Mouse (Mus musculus): ENCODE measurements around the gene Mobp. TPM values are rescaled to one million over a fixed set of nuclear protein-coding genes. Genes with fewer than 3 reads are reported as not detected.

The Mobp gene
- polyA plus RNA-seq, 1 experiment from 2014 or later: 1.7 TPM

GRCm38 (mm10) chr9:120163862-120164261 is 14.4 kb downstream of the Mobp start:
- WGBS: 89% methylated on average over 16 of the region's 16 CpGs
- Histone ChIP-seq H3K27ac (ENCODE audit: low read length) (no peak overlapping the region), H3K9me3 (replicated peaks; ENCODE audit: control insufficient read depth, low read length) (no peaks in the 10 kb centered on the region), H3K4me2 (ENCODE audit: low read depth, low read length) (no peak overlapping the region), H3K4me1 (ENCODE audit: control insufficient read depth, insufficient read depth, low read length) (no peaks in the 10 kb centered on the region), H3K4me3 (replicated peaks; ENCODE audit: low read length) (no peak overlapping the region), H3K9ac (ENCODE audit: low read length) (no peak overlapping the region), H3K27me3 (ENCODE audit: control insufficient read depth, insufficient read depth, low read length) (no peaks in the 10 kb centered on the region), H3K36me3 (ENCODE audit: control insufficient read depth, insufficient read depth, low read length) (no peaks in the 10 kb centered on the region)
- ATAC-seq (ENCODE audit: insufficient read depth, low FRiP score): no peak

- Histone ChIP-seq H3K27ac (ENCODE audit: low read length) (no peak overlapping the region), H3K4me3 (replicated peaks; ENCODE audit: low read length) (no peak overlapping the region), H3K36me3 (ENCODE audit: control insufficient read depth, insufficient read depth, low read length) (no peaks in the 10 kb centered on the region), H3K27me3 (ENCODE audit: control insufficient read depth, insufficient read depth, low read length) (no peaks in the 10 kb centered on the region), H3K4me1 (ENCODE audit: control insufficient read depth, insufficient read depth, low read length) (no peaks in the 10 kb centered on the region), H3K9ac (ENCODE audit: low read length) (no peak overlapping the region), H3K9me3 (replicated peaks; ENCODE audit: control insufficient read depth, low read length) (no peaks in the 10 kb centered on the region; the same call in 1 of the 2 replicates), H3K4me2 (ENCODE audit: low read depth, low read length) (no peak overlapping the region)
- no peak for ATAC-seq (ENCODE audit: insufficient read depth, low FRiP score)
- 63% methylated on average over 11 of the region's 11 CpGs for WGBS
These were observed 18.3 kb downstream of the Mobp start for GRCm38 (mm10) chr9:120167826-120168225.

GRCm38 (mm10) chr9:120171295-120171694 is 21.8 kb downstream of the Mobp start:
- H3K4me2 ChIP-seq (ENCODE audit: low read depth, low read length): no peak overlapping the region
- H3K4me3 ChIP-seq (replicated peaks; ENCODE audit: low read length): no peak overlapping the region
- H3K9ac ChIP-seq (ENCODE audit: low read length): no peak overlapping the region
- H3K9me3 ChIP-seq (replicated peaks; ENCODE audit: control insufficient read depth, low read length): no peaks in the 10 kb centered on the region; the same call in 1 of the 2 replicates
- no peaks in the 10 kb centered on the region for H3K4me1 ChIP-seq (ENCODE audit: control insufficient read depth, insufficient read depth, low read length)
- WGBS: 36% methylated on average over 5 of the region's 5 CpGs
- H3K36me3 ChIP-seq (ENCODE audit: control insufficient read depth, insufficient read depth, low read length): no peaks in the 10 kb centered on the region
- no peak overlapping the region for H3K27ac ChIP-seq (ENCODE audit: low read length)
- no peaks in the 10 kb centered on the region for H3K27me3 ChIP-seq (ENCODE audit: control insufficient read depth, insufficient read depth, low read length)
- ATAC-seq (ENCODE audit: insufficient read depth, low FRiP score): no peak

GRCm38 (mm10) chr9:120174436-120175137 is 25.1 kb downstream of the Mobp start:
- Histone ChIP-seq H3K9me3 (replicated peaks; ENCODE audit: control insufficient read depth, low read length) (no peaks in the 10 kb centered on the region; the same call in 1 of the 2 replicates), H3K27ac (ENCODE audit: low read length) (no peak overlapping the region), H3K4me3 (replicated peaks; ENCODE audit: low read length) (no peak overlapping the region), H3K9ac (ENCODE audit: low read length) (no peak overlapping the region), H3K4me2 (ENCODE audit: low read depth, low read length) (no peak overlapping the region), H3K27me3 (ENCODE audit: control insufficient read depth, insufficient read depth, low read length) (no peaks in the 10 kb centered on the region), H3K36me3 (ENCODE audit: control insufficient read depth, insufficient read depth, low read length) (no peaks in the 10 kb centered on the region), H3K4me1 (ENCODE audit: control insufficient read depth, insufficient read depth, low read length) (no peaks in the 10 kb centered on the region)
- 91% methylated on average over 18 of the region's 18 CpGs for WGBS
- no peak for ATAC-seq (ENCODE audit: insufficient read depth, low FRiP score)

GRCm38 (mm10) chr9:120178813-120179212 is 29.3 kb downstream of the Mobp start:
- no peak for ATAC-seq (ENCODE audit: insufficient read depth, low FRiP score)
- WGBS: 77% methylated on average over 10 of the region's 10 CpGs
- no peak overlapping the region for H3K4me3 ChIP-seq (replicated peaks; ENCODE audit: low read length)

GRCm38 (mm10) chr9:120184499-120184898 is 35.0 kb downstream of the Mobp start:
- H3K4me3 ChIP-seq (replicated peaks; ENCODE audit: low read length): no peak overlapping the region
- ATAC-seq (ENCODE audit: insufficient read depth, low FRiP score): no peak
- no peaks in the 10 kb centered on the region for H3K27me3 ChIP-seq (ENCODE audit: control insufficient read depth, insufficient read depth, low read length)
- WGBS: 26% methylated on average over 13 of the region's 13 CpGs
- no peak overlapping the region for H3K9ac ChIP-seq (ENCODE audit: low read length)
- 0 out of 2 replicates have a peak overlapping the region, but pooled peaks have one; percentile 9 for H3K4me2 ChIP-seq (ENCODE audit: low read depth, low read length)
- no peaks in the 10 kb centered on the region for H3K4me1 ChIP-seq (ENCODE audit: control insufficient read depth, insufficient read depth, low read length)
- no peaks in the 10 kb centered on the region for H3K9me3 ChIP-seq (replicated peaks; ENCODE audit: control insufficient read depth, low read length)
- no peaks in the 10 kb centered on the region for H3K36me3 ChIP-seq (ENCODE audit: control insufficient read depth, insufficient read depth, low read length)
- no peak overlapping the region for H3K27ac ChIP-seq (ENCODE audit: low read length)

More at GRCm38 (mm10) chr9:120178813-120179212, 29.3 kb downstream of the Mobp start:
- no peak overlapping the region for H3K4me2 ChIP-seq (ENCODE audit: low read depth, low read length)
- no peaks in the 10 kb centered on the region for H3K9me3 ChIP-seq (replicated peaks; ENCODE audit: control insufficient read depth, low read length)
- no peak overlapping the region for H3K27ac ChIP-seq (ENCODE audit: low read length)
- H3K27me3 ChIP-seq (ENCODE audit: control insufficient read depth, insufficient read depth, low read length): no peaks in the 10 kb centered on the region
- no peaks in the 10 kb centered on the region for H3K4me1 ChIP-seq (ENCODE audit: control insufficient read depth, insufficient read depth, low read length)
- H3K36me3 ChIP-seq (ENCODE audit: control insufficient read depth, insufficient read depth, low read length): no peaks in the 10 kb centered on the region
- no peak overlapping the region for H3K9ac ChIP-seq (ENCODE audit: low read length)

- no peaks in the 10 kb centered on the region for H3K9me3 ChIP-seq (replicated peaks; ENCODE audit: control insufficient read depth, low read length)
- 84% methylated on average over 5 of the region's 5 CpGs for WGBS
- no peak overlapping the region for H3K9ac ChIP-seq (ENCODE audit: low read length)
- H3K4me3 ChIP-seq (replicated peaks; ENCODE audit: low read length): no peak overlapping the region
- H3K27me3 ChIP-seq (ENCODE audit: control insufficient read depth, insufficient read depth, low read length): no peaks in the 10 kb centered on the region
- no peaks in the 10 kb centered on the region for H3K36me3 ChIP-seq (ENCODE audit: control insufficient read depth, insufficient read depth, low read length)
- H3K4me2 ChIP-seq (ENCODE audit: low read depth, low read length): no peak overlapping the region
- no peak for ATAC-seq (ENCODE audit: insufficient read depth, low FRiP score)
- no peak overlapping the region for H3K27ac ChIP-seq (ENCODE audit: low read length)
- peaks cover 2% of the 10 kb centered on the region; the same call in 1 of the 2 replicates for H3K4me1 ChIP-seq (ENCODE audit: control insufficient read depth, insufficient read depth, low read length)
These were observed 37.3 kb downstream of the Mobp start for GRCm38 (mm10) chr9:120186856-120187255.

GRCm38 (mm10) chr9:120190891-120191290 is 41.4 kb downstream of the Mobp start:
- H3K36me3 ChIP-seq (ENCODE audit: control insufficient read depth, insufficient read depth, low read length): no peaks in the 10 kb centered on the region
- H3K4me2 ChIP-seq (ENCODE audit: low read depth, low read length): peak overlapping the region; percentile 75
- H3K9me3 ChIP-seq (replicated peaks; ENCODE audit: control insufficient read depth, low read length): no peaks in the 10 kb centered on the region
- peaks cover 3% of the 10 kb centered on the region; the same call in 1 of the 2 replicates for H3K4me1 ChIP-seq (ENCODE audit: control insufficient read depth, insufficient read depth, low read length)
- no peaks in the 10 kb centered on the region for H3K27me3 ChIP-seq (ENCODE audit: control insufficient read depth, insufficient read depth, low read length)
- 38% methylated on average over 13 of the region's 13 CpGs for WGBS
- H3K4me3 ChIP-seq (replicated peaks; ENCODE audit: low read length): peak overlapping the region; percentile 45
- peak overlapping the region; percentile 66 for H3K9ac ChIP-seq (ENCODE audit: low read length)
- 0 out of 2 replicates have a peak, but pooled peaks have one; percentile 29 for ATAC-seq (ENCODE audit: insufficient read depth, low FRiP score)
- no peak overlapping the region for H3K27ac ChIP-seq (ENCODE audit: low read length)

GRCm38 (mm10) chr9:120191362-120192098 is 42.0 kb downstream of the Mobp start:
- H3K9me3 ChIP-seq (replicated peaks; ENCODE audit: control insufficient read depth, low read length): no peaks in the 10 kb centered on the region
- H3K27me3 ChIP-seq (ENCODE audit: control insufficient read depth, insufficient read depth, low read length): no peaks in the 10 kb centered on the region
- no peaks in the 10 kb centered on the region for H3K36me3 ChIP-seq (ENCODE audit: control insufficient read depth, insufficient read depth, low read length)
- H3K27ac ChIP-seq (ENCODE audit: low read length): no peak overlapping the region
- peak overlapping the region; percentile 45 for H3K4me3 ChIP-seq (replicated peaks; ENCODE audit: low read length)
- peak overlapping the region; percentile 66 for H3K9ac ChIP-seq (ENCODE audit: low read length)
- peak; percentile 73 for ATAC-seq (ENCODE audit: insufficient read depth, low FRiP score)
- H3K4me1 ChIP-seq (ENCODE audit: control insufficient read depth, insufficient read depth, low read length): peaks cover 3% of the 10 kb centered on the region; the same call in 1 of the 2 replicates
- H3K4me2 ChIP-seq (ENCODE audit: low read depth, low read length): peak overlapping the region; percentile 75
- WGBS: 28% methylated on average over 21 of the region's 21 CpGs

All from stomach, embryonic 16.5 days (tissue).